Mouse (Mus musculus) intestine, postnatal 0 days (tissue): ENCODE results near the gene Bbs12. TPM values are rescaled to one million over a fixed set of nuclear protein-coding genes. Genes with fewer than 3 reads are reported as not detected.

Source experiments
- ATAC-seq: fragments of 200-750 bp; cut with Nextera tagmentation; 2 replicates; pipeline ENCODE4 v1.8.0; 2017; ENCODE audit warnings: mild to moderate bottlenecking, moderate TSS enrichment, moderate library complexity
- H3K27ac ChIP-seq: fragments of 300-500 bp; sonication (generic); 2 replicates; pipeline ENCODE4 v1.5.1; 2014; ENCODE audit warnings: mild to moderate bottlenecking, low read depth, low read length, moderate library complexity
- H3K27me3 ChIP-seq: fragments of 300-500 bp; sonication (generic); replicated peaks from 2 replicates; pipeline ENCODE4 v1.6.1; 2014; ENCODE audit warnings: low read length, mixed read lengths; ENCODE audit not compliant: control insufficient read depth, insufficient read depth
- H3K36me3 ChIP-seq: fragments of 300-500 bp; sonication (generic); 2 replicates; pipeline ENCODE4 v1.6.1; 2014; ENCODE audit warnings: mild to moderate bottlenecking, moderate library complexity; ENCODE audit not compliant: control insufficient read depth, insufficient read depth
- H3K4me1 ChIP-seq: fragments of 300-500 bp; sonication (generic); replicated peaks from 2 replicates; pipeline ENCODE4 v1.6.1; 2014; ENCODE audit warnings: antibody characterized with exemption, low read length, mixed read lengths; ENCODE audit not compliant: control insufficient read depth, insufficient read depth
- H3K4me2 ChIP-seq: fragments of 300-500 bp; sonication (generic); replicated peaks from 2 replicates; pipeline ENCODE4 v1.6.1; 2014; ENCODE audit warnings: low read depth, mild to moderate bottlenecking, moderate library complexity
- H3K4me3 ChIP-seq: fragments of 300-500 bp; sonication (generic); 2 replicates; pipeline ENCODE4 v1.5.1; 2014; ENCODE audit warnings: low read depth, low read length
- H3K9ac ChIP-seq: fragments of 300-500 bp; sonication (generic); 2 replicates; pipeline ENCODE4 v1.6.1; 2014; ENCODE audit warnings: mild to moderate bottlenecking, low read depth, low read length
- H3K9me3 ChIP-seq: fragments of 300-500 bp; sonication (generic); 2 replicates; pipeline ENCODE4 v1.6.1; 2016; ENCODE audit warnings: mixed run types; ENCODE audit not compliant: control insufficient read depth
- CTCF ChIP-seq: sonication (generic); IDR thresholded peaks from 2 replicates; pipeline ENCODE4 v1.5.1; 2016; ENCODE audit warnings: low read depth, mild to moderate bottlenecking, control low read depth, antibody characterized with exemption, moderate library complexity
- WGBS: fragments of 180-500 bp; shearing (Covaris S2); extraction: QIAGEN DNeasy Blood & Tissue Kit; methylation state at CpG from one replicate; pipeline ENCODE4 v1.1.7; 2014; 5-methylcytosine and 5-hydroxymethylcytosine counted together
- polyA plus RNA-seq: library from polyadenylated mRNA; unstranded; fragments of >200 nt; fragmentation: Nextera tagmentation; extraction: Ambion mirVana; gene quantifications from 2 replicates; pipeline ENCODE4 v1.2.1, GENCODE M21; 2015

Gene Bbs12
- polyA plus RNA-seq, 1 experiment from 2014 or later = 1.7 TPM

DNA sequence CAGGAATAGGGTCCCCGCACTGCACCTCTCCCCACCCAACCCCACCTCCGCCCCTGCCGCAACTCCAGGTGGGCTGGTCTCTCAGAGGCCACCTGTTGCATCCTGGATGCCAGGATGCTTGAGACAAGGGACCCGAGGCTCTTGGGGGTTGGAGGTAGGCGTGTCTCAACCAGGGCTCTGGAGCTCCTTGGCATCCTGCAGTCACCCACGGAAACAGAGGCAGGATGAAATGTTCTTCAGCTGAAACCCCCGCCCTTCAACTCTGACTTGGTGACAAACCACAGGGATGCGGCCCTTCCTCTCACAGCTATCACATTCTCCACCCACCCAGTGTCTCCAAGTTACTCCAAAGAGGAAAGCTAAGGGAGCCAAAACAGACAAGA is 36.8 kb downstream of the Bbs12 start:
- no peak for TF ChIP-seq CTCF
- H3K4me1 ChIP-seq = no peaks in the 10 kb centered on the region
- H3K36me3 ChIP-seq = no peaks in the 10 kb centered on the region
- peak overlapping the region; percentile 89 for H3K4me2 ChIP-seq
- no peak for ATAC-seq
- peaks cover 28% of the 10 kb centered on the region for H3K27me3 ChIP-seq
- peak overlapping the region; percentile 63 for H3K4me3 ChIP-seq
- H3K27ac ChIP-seq = no peak overlapping the region
- 12% methylated on average over 8 of the region's 8 CpGs for WGBS
- H3K9me3 ChIP-seq = no peaks in the 10 kb centered on the region
- H3K9ac ChIP-seq = peak overlapping the region; percentile 58; the same call in 1 of the 2 replicates

DNA sequence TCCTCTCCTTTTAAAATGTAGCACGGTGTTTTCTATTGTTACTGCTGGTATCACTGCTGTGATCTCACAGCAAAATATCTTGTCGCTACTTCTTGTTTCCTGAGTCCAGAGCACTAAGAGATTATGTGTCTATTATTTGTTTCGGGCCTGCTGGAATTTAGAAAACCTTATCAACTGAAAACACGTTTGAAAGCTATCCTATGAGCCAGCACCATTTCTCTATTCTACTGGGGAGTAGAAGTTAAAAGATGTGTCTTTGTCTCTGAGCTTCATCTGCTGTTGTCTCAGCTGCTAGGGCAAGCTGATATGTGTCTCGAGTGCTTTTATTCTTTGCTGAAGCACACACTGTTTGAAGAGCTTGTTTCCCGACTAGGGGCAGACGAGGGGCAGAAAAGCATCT is 38.0 kb downstream of the Bbs12 start:
- Histone ChIP-seq H3K27ac (no peak overlapping the region), H3K27me3 (peaks cover 28% of the 10 kb centered on the region), H3K4me2 (no peak overlapping the region), H3K9ac (no peak overlapping the region), H3K4me3 (no peak overlapping the region), H3K9me3 (no peaks in the 10 kb centered on the region), H3K4me1 (no peaks in the 10 kb centered on the region), H3K36me3 (no peaks in the 10 kb centered on the region)
- WGBS = 57% methylated on average over 7 of the region's 7 CpGs
- TF ChIP-seq CTCF = no peak
- ATAC-seq = no peak

DNA sequence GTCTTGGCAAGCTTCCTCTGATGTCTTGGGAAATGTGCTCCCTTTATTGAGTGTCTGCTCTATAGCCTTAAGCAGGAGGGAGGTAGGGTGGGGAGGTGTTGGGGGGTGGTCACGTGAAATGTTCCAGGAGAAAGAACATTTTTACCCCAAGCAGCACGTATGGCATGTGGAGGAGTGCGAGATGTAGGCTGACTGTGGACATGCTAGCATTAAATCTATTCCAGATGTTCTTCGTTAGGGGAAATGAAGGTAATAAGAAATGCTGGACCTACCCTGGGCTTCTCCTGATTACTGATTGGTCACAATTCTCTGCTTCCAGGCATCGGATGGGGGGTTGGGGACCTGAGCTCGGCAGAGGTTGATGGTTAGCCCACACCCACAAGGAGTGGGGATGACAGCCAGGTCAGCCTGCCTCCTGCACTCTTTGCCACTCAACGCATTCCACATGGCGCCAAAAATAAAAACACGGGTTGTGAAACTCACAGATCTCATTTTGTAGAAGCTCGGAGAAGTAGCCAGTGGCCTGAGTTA is 41.7 kb downstream of the Bbs12 start:
- ATAC-seq = no peak
- H3K27me3 ChIP-seq = peaks cover 5% of the 10 kb centered on the region
- H3K9me3 ChIP-seq = no peaks in the 10 kb centered on the region
- H3K27ac ChIP-seq = no peak overlapping the region
- H3K4me2 ChIP-seq = no peak overlapping the region
- 89% methylated on average over 10 of the region's 10 CpGs for WGBS
- H3K4me3 ChIP-seq = no peak overlapping the region
- no peak for TF ChIP-seq CTCF
- H3K4me1 ChIP-seq = no peaks in the 10 kb centered on the region
- no peak overlapping the region for H3K9ac ChIP-seq
- H3K36me3 ChIP-seq = no peaks in the 10 kb centered on the region

DNA sequence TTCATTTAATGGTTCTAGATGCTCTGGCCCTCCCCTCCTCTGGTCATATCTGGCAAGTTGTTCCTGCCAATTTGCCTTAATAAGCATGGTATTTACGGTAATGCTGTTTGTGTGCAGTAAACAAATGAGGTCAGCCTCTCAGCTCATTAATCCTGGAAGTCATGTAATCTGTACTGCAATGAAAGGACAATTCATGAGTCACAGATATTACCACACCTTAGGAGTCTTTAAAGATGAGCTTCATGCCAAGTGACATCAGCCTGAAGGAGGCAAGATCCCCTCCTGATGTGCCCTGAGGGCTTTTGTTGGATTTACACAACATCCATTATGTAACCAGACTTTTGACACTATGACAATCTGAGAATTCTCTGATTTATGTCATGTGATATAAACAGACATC is 42.4 kb downstream of the Bbs12 start:
- no peak overlapping the region for H3K27ac ChIP-seq
- no peaks in the 10 kb centered on the region for H3K36me3 ChIP-seq
- no peak overlapping the region for H3K4me3 ChIP-seq
- ATAC-seq = no peak
- no peak for TF ChIP-seq CTCF
- 84% methylated on average over 1 of the region's 1 CpGs for WGBS
- H3K4me2 ChIP-seq = no peak overlapping the region
- H3K27me3 ChIP-seq = 0 out of 2 replicates have a peak, but pooled peaks cover under 1% of the 10 kb centered on the region
- H3K9me3 ChIP-seq = no peaks in the 10 kb centered on the region
- H3K4me1 ChIP-seq = no peaks in the 10 kb centered on the region; the same call in 1 of the 2 replicates
- no peak overlapping the region for H3K9ac ChIP-seq

- H3K27me3 ChIP-seq = no peaks in the 10 kb centered on the region
- no peak for TF ChIP-seq CTCF
- 63% methylated on average over 9 of the region's 9 CpGs for WGBS
- no peaks in the 10 kb centered on the region for H3K36me3 ChIP-seq
- H3K27ac ChIP-seq = no peak overlapping the region
- H3K4me2 ChIP-seq = no peak overlapping the region
- H3K9ac ChIP-seq = no peak overlapping the region
- H3K4me1 ChIP-seq = no peaks in the 10 kb centered on the region; the same call in 1 of the 2 replicates
- ATAC-seq = no peak
- H3K4me3 ChIP-seq = no peak overlapping the region
- H3K9me3 ChIP-seq = no peaks in the 10 kb centered on the region
Measured at GRCm38 (mm10) chr3:37360729-37361128, 48.4 kb downstream of the Bbs12 start.

DNA sequence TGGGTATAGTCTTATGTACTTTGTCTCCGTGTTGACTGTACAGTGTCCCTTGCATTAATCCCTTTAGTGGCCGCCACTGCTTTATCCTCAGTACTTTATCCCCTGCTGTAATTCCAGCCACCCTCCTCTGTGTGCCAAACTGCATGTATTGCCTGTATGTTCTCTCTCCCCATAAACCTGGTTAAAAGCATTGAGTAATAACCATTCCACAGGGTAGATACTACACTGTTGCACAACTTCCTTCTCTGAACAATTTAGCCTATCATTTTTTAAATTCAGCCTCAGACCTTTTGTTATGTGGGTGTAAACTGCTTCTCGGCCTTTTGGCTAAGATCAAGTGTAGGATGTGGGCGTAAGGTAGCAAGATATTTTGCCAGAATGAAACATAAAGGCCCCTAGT is 52.8 kb downstream of the Bbs12 start:
- no peak for ATAC-seq
- H3K36me3 ChIP-seq = no peaks in the 10 kb centered on the region
- 64% methylated on average over 4 of the region's 4 CpGs for WGBS

GRCm38 (mm10) chr3:37365976-37366375 is 53.6 kb downstream of the Bbs12 start:
- H3K4me3 ChIP-seq = no peak overlapping the region
- 41% methylated on average over 3 of the region's 3 CpGs for WGBS
- no peak for TF ChIP-seq CTCF

More for the DNA sequence above, 52.8 kb downstream of the Bbs12 start:
- no peak overlapping the region for H3K4me2 ChIP-seq
- no peak overlapping the region for H3K4me3 ChIP-seq
- no peak overlapping the region for H3K9ac ChIP-seq
- TF ChIP-seq CTCF = no peak
- no peaks in the 10 kb centered on the region for H3K9me3 ChIP-seq
- no peak overlapping the region for H3K27ac ChIP-seq
- H3K27me3 ChIP-seq = no peaks in the 10 kb centered on the region
- 0 out of 2 replicates have a peak, but pooled peaks cover 5% of the 10 kb centered on the region for H3K4me1 ChIP-seq

More at GRCm38 (mm10) chr3:37365976-37366375, 53.6 kb downstream of the Bbs12 start:
- Histone ChIP-seq H3K36me3 (no peaks in the 10 kb centered on the region), H3K9ac (no peak overlapping the region), H3K27ac (no peak overlapping the region; the same call in 1 of the 2 replicates), H3K4me1 (0 out of 2 replicates have a peak, but pooled peaks cover 5% of the 10 kb centered on the region), H3K9me3 (no peaks in the 10 kb centered on the region), H3K27me3 (no peaks in the 10 kb centered on the region), H3K4me2 (no peak overlapping the region)
- ATAC-seq = no peak
